Mouse (Mus musculus) frontal cortex, postnatal 25 days (tissue): ENCODE data around the gene Col16a1.

Experiments
- DNase-seq, 2 experiments: peaks; one replicate each; pipeline ENCODE4 v3.0.0; 2022; ENCODE audit warnings: low spot score in 2 of 2

The Col16a1 gene

DNA sequence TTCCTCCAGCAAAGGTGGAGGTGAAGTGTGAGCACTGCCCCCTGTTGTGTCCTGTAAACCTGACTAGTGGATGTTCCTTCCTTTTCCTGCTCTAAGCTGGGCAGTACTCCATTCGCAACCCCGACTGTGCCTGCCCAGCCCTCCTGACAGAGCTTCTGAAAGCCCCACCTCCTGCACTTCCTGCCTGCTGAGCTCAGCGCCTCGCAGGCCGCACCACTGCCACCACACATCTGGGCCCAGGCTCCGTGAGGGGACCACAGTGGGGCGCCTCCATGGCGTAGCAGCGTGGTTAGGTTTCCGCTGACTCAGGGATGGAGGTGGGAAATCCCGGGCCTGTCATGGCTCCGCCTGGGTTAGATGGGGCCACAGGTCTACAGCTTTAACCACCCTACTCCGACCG is 2.0 kb upstream of the Col16a1 start:
- DNase-seq = no peak

DNA sequence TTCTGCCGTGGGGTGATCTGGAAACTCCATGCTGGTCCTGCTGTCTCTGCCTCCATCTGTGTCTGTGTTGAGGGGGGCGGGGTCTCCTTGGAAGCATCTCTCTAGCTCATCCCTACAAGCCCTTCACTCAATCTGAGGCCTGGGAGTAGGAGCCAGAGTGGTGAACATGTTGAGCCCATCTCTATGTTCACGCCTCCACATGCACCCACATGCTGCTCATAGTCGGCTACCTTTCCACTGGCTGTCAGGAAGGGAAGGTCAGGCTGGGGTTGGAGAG is 501 bp downstream of the Col16a1 start:
- no peak for DNase-seq

GRCm38 (mm10) chr4:130050056-130050824 is 2.6 kb downstream of the Col16a1 start:
- no peak for DNase-seq

- DNase-seq = no peak
These were observed 4.6 kb downstream of the Col16a1 start for GRCm38 (mm10) chr4:130052283-130052682.

GRCm38 (mm10) chr4:130053111-130053510 is 5.5 kb downstream of the Col16a1 start:
- DNase-seq = no peak

DNA sequence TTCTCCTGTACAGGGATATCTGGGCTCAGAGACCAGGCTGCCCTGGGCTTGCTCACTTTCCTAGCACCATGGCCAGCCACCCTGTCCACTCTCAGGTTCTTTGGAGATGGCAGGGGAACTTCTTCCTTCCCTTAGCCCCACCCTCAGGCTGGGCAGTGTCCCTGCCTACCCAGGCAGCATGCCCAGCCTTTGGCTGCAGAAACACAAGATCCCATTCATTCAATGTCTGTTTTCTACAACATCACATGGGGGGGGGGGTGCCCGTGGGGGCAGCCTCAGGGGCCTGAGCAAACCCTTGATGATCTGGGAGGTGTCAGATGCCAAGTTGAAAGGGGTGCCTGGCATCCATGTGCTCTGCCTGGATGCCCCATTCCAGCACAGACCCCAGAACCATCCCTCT is 7.1 kb downstream of the Col16a1 start:
- no peak for DNase-seq

DNA sequence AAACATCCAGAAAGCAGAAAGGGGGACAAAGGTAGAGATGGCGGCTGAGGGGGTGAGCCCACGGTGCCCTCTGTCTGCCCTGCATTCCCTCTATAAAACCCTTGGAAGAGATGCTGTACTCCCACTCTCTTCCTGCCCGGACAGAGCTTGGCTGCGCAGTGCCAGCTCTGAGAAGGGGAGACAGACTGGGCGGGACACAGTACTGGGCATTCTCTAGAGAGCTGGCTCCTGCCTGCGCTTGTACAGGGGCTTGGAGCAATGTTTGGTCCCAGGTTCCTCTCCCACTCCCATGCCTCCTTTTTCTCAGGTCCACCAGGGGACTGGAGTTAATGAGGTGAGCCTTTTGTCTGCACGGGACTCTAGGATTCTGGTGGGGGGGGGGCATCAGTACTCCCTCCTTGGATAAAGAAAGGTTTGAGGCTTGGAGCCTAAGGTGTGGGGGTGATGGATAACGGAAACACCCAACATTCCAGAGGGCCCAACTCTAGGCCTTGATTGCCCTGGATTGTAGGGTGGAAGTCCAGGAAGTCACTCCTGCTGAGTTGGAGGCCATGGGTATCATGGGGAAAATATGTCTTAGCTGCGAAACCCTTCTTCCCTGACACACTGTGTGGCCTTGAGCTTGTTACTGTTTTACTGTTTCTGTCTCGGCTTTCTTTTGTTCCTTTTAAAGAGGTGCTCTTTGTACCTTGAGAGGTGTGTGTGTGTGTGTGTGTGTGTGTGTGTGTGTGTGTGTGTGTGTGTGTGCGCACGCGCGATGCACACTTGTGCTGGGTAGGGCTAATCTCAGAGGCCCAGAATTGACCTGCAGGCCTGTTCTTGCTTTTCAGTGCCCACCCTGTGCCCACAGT is 7.7 kb downstream of the Col16a1 start:
- no peak for DNase-seq

- no peak for DNase-seq
These were observed 8.3 kb downstream of the Col16a1 start for GRCm38 (mm10) chr4:130056011-130056322.

DNA sequence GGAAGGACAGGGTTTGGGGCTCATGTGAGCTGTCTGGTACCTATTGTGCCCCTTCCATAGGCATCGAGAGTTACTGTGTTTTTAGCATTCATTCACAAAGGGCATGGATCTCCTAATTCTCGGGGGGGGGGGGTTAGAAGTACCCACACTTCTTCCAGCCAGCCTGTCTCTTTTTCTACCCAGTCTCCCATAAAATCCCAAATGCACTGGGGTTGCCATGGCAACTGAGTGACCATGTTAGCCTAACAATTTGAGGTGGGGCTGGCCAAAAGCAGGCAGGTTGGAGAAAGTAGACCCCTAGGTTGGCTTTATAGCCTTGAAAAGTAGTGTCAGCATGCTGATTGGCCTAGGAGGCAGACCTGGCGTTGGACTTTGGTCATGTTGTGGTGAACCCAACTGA is 8.8 kb downstream of the Col16a1 start:
- no peak for DNase-seq

DNA sequence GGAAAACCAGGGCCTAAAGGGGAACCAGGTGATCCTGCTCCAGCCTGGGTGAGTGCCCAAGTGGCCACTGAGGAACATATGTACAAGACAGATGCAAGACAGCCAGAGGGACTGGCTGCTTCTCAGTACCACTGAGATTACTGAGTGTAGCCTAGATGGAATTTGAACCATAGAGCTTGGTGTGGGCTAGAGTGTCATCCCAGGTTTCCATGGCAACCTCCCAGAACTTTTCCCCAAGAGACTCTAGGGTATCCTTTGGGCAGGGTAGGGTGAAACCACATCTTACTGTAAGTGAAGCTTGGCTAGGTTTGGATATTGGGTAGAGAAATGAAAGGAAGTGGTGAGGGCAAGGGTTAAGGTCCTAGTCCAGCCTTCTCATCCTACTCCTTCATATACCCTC is 13.3 kb downstream of the Col16a1 start:
- no peak for DNase-seq

- no peak for DNase-seq
These were observed 15.6 kb downstream of the Col16a1 start for GRCm38 (mm10) chr4:130063191-130063590.

DNA sequence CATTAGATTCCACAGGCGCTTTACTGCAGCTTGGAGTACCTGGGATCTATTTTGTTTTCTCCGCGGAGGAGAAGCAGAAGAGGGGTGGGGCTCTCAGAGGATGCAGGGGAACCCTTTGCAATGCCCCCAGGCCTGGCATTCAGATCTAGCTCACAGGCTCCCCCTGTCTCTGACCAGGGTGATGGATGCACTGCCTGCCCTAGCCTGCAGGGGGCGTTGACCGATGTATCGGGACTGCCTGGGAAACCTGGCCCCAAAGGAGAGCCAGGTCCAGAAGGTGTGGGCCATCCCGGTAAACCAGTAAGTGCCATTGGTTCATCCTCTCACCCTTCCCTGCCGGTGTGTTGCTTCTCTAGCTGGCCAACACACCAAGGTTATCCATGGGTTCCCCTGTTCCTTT is 19.2 kb downstream of the Col16a1 start:
- no peak for DNase-seq

DNA sequence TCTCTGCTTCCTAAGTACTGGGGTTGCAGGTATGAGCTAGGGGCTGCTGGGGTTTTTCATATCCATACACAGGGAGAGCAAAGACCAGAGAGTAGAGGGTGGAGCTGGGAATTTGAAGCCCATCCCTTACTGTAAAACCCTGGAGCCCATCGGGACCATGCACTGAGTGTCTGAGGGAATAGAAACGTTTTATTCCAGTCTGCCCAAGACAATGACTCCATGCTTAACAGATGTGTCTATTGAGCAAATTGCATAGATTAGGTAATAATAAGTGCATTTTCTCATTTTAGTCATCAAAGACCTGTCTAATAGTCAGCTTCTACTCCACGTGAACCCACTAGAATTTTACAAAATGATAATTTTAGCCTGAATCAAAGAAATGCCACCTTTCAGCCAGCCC is 22.9 kb downstream of the Col16a1 start:
- no peak for DNase-seq

GRCm38 (mm10) chr4:130071758-130072157 is 24.1 kb downstream of the Col16a1 start:
- no peak for DNase-seq

DNA sequence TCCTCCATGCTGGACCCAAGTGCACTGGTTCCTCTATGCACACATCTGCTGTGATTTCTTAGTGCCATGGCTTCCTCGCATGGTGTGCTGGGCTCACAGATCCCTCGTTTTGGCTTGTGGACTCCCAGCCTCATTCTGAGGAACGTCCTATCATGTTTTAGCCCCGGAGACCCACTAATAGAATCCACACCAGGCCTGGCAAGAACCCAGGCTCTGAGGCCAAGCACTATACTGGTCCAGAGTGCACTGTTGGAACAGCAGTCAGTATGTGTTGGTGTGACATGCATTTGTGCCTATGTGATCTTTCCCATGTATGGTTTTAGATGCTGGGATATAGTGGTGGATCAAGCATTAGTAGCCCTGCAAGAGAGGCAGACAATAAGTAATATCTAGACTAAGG is 25.7 kb downstream of the Col16a1 start:
- no peak for DNase-seq

GRCm38 (mm10) chr4:130074761-130075515 is 27.3 kb downstream of the Col16a1 start:
- DNase-seq = no peak

- no peak for DNase-seq
These were observed 29.2 kb downstream of the Col16a1 start for GRCm38 (mm10) chr4:130076856-130077255.

GRCm38 (mm10) chr4:130078816-130079485 is 31.3 kb downstream of the Col16a1 start:
- DNase-seq = no peak

DNA sequence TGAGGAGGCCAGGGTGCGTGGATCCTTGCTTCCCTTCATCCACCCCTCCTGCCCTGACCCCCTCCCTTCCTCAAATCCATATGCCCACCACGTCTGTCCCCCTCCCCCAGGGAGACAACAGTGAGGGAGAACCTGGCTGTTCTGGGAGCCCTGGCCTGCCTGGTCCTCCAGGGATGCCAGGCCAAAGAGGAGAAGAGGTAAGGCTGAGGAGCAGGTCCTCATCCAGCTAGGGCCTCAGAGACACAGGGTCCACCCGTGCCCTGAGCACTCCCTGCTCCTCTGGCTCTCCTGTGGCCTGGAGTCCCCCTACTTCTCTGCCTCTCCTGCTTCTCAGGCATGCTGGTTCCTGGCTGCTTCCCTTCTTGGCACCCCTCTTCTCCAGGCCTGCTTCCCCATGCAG is 31.9 kb downstream of the Col16a1 start:
- DNase-seq = no peak

GRCm38 (mm10) chr4:130081345-130082190 is 33.9 kb downstream of the Col16a1 start:
- DNase-seq = peak; percentile 61 to 64

GRCm38 (mm10) chr4:130082211-130082610 is 34.6 kb downstream of the Col16a1 start:
- DNase-seq = no peak
